Comparison of ENCODE assay signal across 14 mouse cellular contexts in the genomic region with DNA sequence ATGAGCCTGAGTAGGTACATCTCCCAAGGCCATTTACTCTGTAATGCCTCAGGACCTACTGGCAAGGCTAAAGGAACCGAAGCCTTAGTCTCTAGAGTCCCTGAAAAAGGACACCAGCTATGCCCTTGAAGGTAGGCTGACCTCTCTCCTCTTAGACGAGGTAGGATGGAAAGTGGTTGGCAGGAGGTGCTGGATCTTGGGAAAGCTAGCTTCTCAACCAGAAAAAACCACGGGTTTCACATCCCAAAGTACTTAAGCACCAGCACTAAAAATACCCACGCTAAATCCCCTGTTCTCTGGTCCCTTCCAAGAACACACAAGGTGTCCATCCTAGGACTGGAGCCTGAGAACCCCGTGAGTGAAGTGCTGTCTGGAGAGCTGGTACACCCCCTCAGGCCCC. TPM values are rescaled to one million over a fixed set of nuclear protein-coding genes. Genes with fewer than 3 reads are reported as not detected.
DNase-seq lines count a peak whose midpoint lies in the region; TF ChIP-seq lines count a peak whose summit lies in the region.
"Had no signal": no experiment of that assay in that cellular context is flagged by ENCODE, and none has a peak within 500 bp of the region (broad histone marks: within the 10 kb centered on the region; RNA-seq: fewer than 3 reads in every experiment).

No protein-coding gene starts in this region.

- TF ChIP-seq EP300 in heart, adult 2 months (IDR thresholded peaks at IDR 0.05; ENCODE audit: insufficient read depth, low read depth, low read length) = no peak

- DNase-seq in gastrocnemius, adult 18-20 months (ENCODE audit: low spot score) = peak; percentile 61
- no peak for DNase-seq in gastrocnemius, postnatal 36 days
- DNase-seq in heart, adult 2 months = peak; percentile 16 to 38
- no peak for DNase-seq in heart, embryonic 10.5 days (ENCODE audit: low spot score)
- peak; percentile 75 for DNase-seq in skeletal muscle tissue, adult 2 months (ENCODE audit: low read depth, low spot score)
- DNase-seq: adrenal gland, postnatal 25 days; cerebellum, adult 2 months; cerebellum, postnatal 14 days; heart, postnatal 4 days had no signal

- peaks cover 2% of the 10 kb centered on the region; the same call in 1 of the 2 replicates for H3K4me1 ChIP-seq in heart, adult 2 months (ENCODE audit: control insufficient read depth, insufficient read depth, low read length)
- H3K4me1 ChIP-seq in heart, embryonic 10.5 days = no peaks in the 10 kb centered on the region
- H3K4me1 ChIP-seq in brown adipose tissue, adult 24 weeks (ENCODE audit: control insufficient read depth, insufficient read depth, insufficient read length, low read length) = peaks cover 14% of the 10 kb centered on the region
- H3K4me1 ChIP-seq: embryonic facial prominence, embryonic 13.5 days; forebrain, embryonic 12.5 days; heart, embryonic 13.5 days; hindbrain, embryonic 12.5 days had no signal

- WGBS in heart, adult 2 months = 45% methylated on average over 5 of the region's 5 CpGs
- 69% methylated on average over 5 of the region's 5 CpGs for WGBS in heart, embryonic 10.5 days

- no peak for TF ChIP-seq POLR2A in heart, adult 2 months (IDR thresholded peaks at IDR 0.05; ENCODE audit: insufficient read depth, low read depth, low read length)

- no peak overlapping the region for H3K4me3 ChIP-seq in heart, adult 2 months
- no peak overlapping the region for H3K4me3 ChIP-seq in heart, embryonic 10.5 days
- H3K4me3 ChIP-seq in brown adipose tissue, adult 24 weeks (ENCODE audit: insufficient read depth, low read depth, low read length) = no peak overlapping the region
- H3K4me3 ChIP-seq: embryonic facial prominence, embryonic 13.5 days; forebrain, embryonic 12.5 days; heart, embryonic 13.5 days; hindbrain, embryonic 12.5 days had no signal

- no peaks in the 10 kb centered on the region for H3K27me3 ChIP-seq in heart, adult 2 months (ENCODE audit: control insufficient read depth, insufficient read depth, low read length)
- no peaks in the 10 kb centered on the region; the same call in 1 of the 2 replicates for H3K27me3 ChIP-seq in heart, embryonic 10.5 days (ENCODE audit: insufficient read depth, poor library complexity, severe bottlenecking)
- H3K27me3 ChIP-seq: embryonic facial prominence, embryonic 13.5 days; forebrain, embryonic 12.5 days; heart, embryonic 13.5 days; hindbrain, embryonic 12.5 days had no signal

- H3K27ac ChIP-seq in heart, adult 2 months = peak overlapping the region; percentile 56
- H3K27ac ChIP-seq in heart, embryonic 10.5 days = no peak overlapping the region
- H3K27ac ChIP-seq in brown adipose tissue, adult 24 weeks (replicated peaks; ENCODE audit: low read depth, low read length) = peak overlapping the region; percentile 92
- H3K27ac ChIP-seq: embryonic facial prominence, embryonic 13.5 days; forebrain, embryonic 12.5 days; heart, embryonic 13.5 days; hindbrain, embryonic 12.5 days had no signal

- H3K36me3 ChIP-seq in heart, adult 2 months (ENCODE audit: control insufficient read depth, insufficient read depth, low read length) = peaks cover 4% of the 10 kb centered on the region; the same call in 1 of the 2 replicates
- 0 out of 2 replicates have a peak, but pooled peaks cover 8% of the 10 kb centered on the region for H3K36me3 ChIP-seq in heart, embryonic 10.5 days
- H3K36me3 ChIP-seq: forebrain, embryonic 12.5 days; hindbrain, embryonic 12.5 days had no signal

- intact Hi-C loops in gastrocnemius, postnatal 36 days (cut with DNase I) = no loop called here
- intact Hi-C loops in heart, adult 2 months (cut with DNase I) = loop anchor here (5.0 kb wide), 1 partner anchor 311 kb away; no protein-coding TSS in a partner anchor

- no peak for TF ChIP-seq CTCF in heart, adult 2 months (IDR thresholded peaks at IDR 0.05)

- no peaks in the 10 kb centered on the region for H3K79me2 ChIP-seq in heart, adult 2 months (replicated peaks; ENCODE audit: control insufficient read depth, insufficient read depth, low read length)

- H3K9me3 ChIP-seq in heart, embryonic 10.5 days = no peaks in the 10 kb centered on the region
- H3K9me3 ChIP-seq: embryonic facial prominence, embryonic 13.5 days; forebrain, embryonic 12.5 days; heart, embryonic 13.5 days; hindbrain, embryonic 12.5 days had no signal

- no peak overlapping the region for H3K9ac ChIP-seq in heart, adult 2 months (ENCODE audit: low read depth, low read length)
- H3K9ac ChIP-seq: embryonic facial prominence, embryonic 13.5 days; forebrain, embryonic 12.5 days; heart, embryonic 13.5 days; hindbrain, embryonic 12.5 days had no signal

RNA-seq across cellular contexts. Expression of a gene that starts 26.4 kb away (rescaled TPM):
- total RNA-seq in gastrocnemius, adult 18-20 months (2021) = 1,000 to 10,000 TPM; 1,142 to 1,473 TPM
- total RNA-seq in gastrocnemius, postnatal 36 days (2021) = 1,000 to 10,000 TPM in 1 of 2 experiments, 100 to 1,000 TPM in 1; 793 to 1,026 TPM
- 100 to 1,000 TPM; 783 to 919 TPM for total RNA-seq in heart, adult 2 months (2021)
- 468 and 899 TPM in 2 replicates for polyA plus RNA-seq in heart, adult 2 months (2012; rRNA removed)
- 4.0 and 8.2 TPM in 2 replicates for polyA plus RNA-seq in heart, embryonic 10.5 days (2016; fragmentation: Nextera tagmentation; extraction: Ambion mirVana)
- 1,169 and 1,640 TPM in 2 replicates for polyA plus RNA-seq in brown adipose tissue, adult 24 weeks (2012; ENCODE audit: insufficient read depth, insufficient read length, missing spikeins)

Comparison
In these comparisons a context has a peak if more than half of its experiments do, and no peak if none do; other contexts are left out.
1. DNase-seq: peak in gastrocnemius, adult 18-20 months (single experiment), heart, adult 2 months (2 of 2) and skeletal muscle tissue, adult 2 months (single experiment); none in gastrocnemius, postnatal 36 days (0 of 2) and heart, embryonic 10.5 days (single experiment).